Mouse (Mus musculus) heart, postnatal 0 days (tissue): ENCODE results near the gene Pax5.

Source experiments
- CTCF ChIP-seq: IDR thresholded peaks from 2 replicates; pipeline ENCODE4 v1.5.1; 2016; ENCODE audit warnings: antibody characterized with exemption, control low read depth, low read depth
- EP300 ChIP-seq: IDR thresholded peaks from 2 replicates; pipeline ENCODE4 v1.6.1; 2016; ENCODE audit warnings: antibody characterized with exemption, low read depth

DNA sequence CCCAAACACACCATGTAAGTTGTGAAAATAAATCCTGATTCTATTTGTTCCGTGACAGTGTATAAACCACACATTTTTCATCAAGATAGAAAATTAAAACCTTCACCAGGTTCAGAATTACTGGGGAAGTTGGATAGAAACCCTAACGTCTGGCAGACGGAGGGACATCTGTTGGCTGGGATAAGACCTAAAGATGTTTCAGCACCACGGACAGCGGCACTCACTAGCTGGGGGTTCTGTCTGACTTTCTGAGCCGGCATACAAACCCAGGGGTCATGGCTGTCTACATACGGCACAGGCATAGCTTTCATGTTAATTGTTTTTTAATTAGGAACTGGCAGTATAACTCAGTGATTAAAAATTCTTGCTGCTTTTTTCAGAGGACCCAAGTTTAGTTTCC is 198.6 kb downstream of the Pax5 start:
- TF ChIP-seq CTCF (no peak), EP300 (no peak)
